Mouse (Mus musculus): ENCODE measurements around the gene Iqsec1. TPM values are rescaled to one million over a fixed set of nuclear protein-coding genes. Genes with fewer than 3 reads are reported as not detected.
"Not testable (repeated sequence)": the region's sequence is repeated elsewhere in the genome, so short reads cannot be mapped to it uniquely, and the experiment has no call there.

Iqsec1 gene
- polyA plus RNA-seq, 1 experiment = 80.0 TPM

DNA sequence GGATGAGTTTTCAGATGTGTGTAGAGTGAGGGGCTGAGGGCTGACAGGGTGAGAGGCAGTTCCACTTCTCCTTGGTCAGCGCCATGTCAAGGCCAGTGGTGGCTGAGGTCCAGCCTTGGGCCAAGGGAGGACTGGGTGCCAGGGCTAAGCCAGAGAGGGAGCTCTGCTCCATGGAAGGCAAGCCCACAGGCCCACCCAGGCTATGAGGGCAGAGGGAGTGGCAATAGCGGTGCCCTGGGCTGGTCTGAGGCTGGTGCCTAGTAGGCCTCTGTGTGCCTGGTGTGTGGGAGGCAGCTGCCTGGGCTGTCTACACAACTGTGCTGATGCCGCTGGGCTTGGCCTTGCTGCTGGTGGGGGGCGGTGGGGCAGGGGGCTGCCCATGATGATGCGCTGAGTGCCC lies 326.3 kb downstream of the Iqsec1 start:
- no peak for DNase-seq (ENCODE audit: low read depth)

GRCm38 (mm10) chr6:90661029-90661399 lies 327.5 kb downstream of the Iqsec1 start:
- DNase-seq (ENCODE audit: low read depth) = no peak

DNA sequence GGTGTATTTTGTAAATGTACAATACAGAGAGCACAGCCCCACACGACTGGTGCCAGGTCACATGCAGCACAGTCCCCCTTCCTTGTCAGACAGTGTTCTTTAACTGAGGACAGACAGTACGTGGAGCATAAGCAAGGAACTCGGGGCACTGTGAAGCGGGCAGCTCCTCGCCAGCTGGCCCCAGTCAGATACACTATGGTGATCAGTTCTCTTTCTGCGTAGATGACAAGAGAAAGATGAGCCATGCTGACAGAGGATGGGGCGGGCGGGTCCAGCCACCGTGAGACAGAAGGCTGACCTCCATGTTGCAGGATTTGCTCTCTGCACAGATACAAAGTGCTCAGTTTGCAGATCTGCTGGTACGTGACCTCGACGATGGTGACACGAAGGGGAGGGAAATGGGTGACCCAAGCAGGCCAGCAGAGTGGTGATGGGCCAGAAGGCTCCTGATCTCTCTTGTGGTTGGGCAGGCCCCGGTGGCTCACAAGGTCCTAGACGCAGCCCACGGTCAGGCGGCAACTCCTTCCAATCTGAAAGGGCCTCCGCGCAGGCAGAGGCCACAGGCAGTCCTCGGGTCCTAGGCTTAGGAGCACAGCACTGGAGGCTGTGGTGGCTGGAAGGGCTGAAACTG lies 328.0 kb downstream of the Iqsec1 start:
- DNase-seq (ENCODE audit: low read depth) = no peak

DNA sequence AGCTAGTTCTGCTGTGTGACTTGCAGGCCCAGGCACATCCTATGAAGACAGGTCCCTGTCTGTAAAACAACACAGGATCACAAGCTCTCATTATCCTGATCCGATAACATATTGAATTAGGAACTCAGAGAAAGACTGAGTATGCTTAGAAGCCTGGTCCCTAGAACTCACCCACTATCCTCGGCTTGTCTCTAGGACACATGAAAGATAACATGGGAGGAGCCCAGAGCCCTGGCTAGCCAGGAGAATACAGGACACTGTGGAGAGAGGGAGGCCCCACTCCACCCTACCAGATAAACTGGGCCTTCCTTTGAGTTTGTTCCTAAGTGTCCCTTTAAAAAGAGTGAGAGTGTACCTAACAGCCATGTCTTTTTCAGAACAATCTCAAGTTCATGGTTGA lies 328.6 kb downstream of the Iqsec1 start:
- DNase-seq (ENCODE audit: low read depth) = no peak

DNA sequence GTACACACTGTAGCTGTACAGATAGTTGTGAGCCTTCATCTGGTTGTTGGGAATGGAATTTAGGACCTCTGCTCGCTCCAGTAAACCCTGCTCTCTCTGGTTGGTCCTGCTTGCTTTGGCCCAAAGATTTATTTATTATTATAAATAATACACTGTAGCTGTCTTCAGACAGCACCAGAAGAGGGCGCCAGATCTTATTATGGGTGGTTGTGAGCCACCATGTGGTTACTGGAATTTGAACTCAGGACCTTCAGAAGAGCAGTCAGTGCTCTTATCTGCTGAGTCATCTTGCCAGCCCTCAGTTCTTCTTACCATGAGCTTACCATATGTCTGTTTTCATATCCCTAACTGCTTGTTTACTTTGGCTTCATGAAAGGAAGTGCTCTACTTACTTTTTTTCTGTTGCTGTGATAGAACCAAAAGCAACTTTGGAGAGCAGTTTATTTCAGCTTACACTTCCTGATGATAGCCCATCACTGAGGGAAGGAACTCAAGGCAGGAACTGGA lies 332.1 kb downstream of the Iqsec1 start:
- DNase-seq (ENCODE audit: low read depth) = not testable (repeated sequence)

DNA sequence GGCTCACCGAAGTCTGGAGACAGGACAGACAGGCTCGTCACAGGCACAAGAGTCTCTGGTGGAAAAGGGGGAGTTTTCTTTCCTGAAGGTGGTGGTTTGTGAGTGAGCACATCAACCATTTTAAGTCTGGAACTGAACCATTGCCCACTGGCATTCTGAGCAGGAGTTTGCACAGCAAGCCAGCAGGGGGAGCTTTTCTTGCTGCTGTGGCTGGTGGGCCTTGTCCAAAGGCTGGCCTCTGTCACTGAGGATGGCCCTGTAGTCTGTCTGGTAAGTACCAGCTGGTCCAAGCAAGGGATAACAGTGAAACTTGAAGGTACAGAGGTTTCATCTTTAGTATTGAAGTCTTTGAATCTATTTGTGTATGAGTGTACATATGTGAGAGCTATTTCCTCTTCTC lies 334.7 kb downstream of the Iqsec1 start:
- DNase-seq (ENCODE audit: low read depth) = no peak

DNA sequence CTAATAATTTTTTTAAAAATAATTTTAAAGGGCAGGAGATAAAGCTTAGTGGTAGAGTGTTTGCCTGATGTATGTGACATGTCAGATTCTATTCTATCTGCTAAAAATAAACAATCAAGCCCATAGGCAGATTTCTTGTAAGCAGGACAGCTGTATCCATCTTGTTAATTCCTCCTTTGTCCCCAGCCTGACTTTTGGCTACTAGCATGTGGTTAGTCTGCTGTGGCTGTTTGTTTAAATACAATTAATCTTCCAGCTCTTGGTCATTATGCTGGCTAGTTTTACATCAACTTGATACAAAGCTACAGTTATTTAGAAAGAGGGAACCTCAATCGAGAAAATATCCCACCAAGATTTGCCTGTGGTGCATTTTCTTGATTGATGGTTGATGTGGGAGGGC lies 337.9 kb downstream of the Iqsec1 start:
- no peak for DNase-seq (ENCODE audit: low read depth)

- DNase-seq (ENCODE audit: low read depth) = no peak
Measured at GRCm38 (mm10) chr6:90649279-90649678, 339.2 kb downstream of the Iqsec1 start.

- no peak for DNase-seq (ENCODE audit: low read depth)
Measured at GRCm38 (mm10) chr6:90648391-90648790, 340.1 kb downstream of the Iqsec1 start.

DNA sequence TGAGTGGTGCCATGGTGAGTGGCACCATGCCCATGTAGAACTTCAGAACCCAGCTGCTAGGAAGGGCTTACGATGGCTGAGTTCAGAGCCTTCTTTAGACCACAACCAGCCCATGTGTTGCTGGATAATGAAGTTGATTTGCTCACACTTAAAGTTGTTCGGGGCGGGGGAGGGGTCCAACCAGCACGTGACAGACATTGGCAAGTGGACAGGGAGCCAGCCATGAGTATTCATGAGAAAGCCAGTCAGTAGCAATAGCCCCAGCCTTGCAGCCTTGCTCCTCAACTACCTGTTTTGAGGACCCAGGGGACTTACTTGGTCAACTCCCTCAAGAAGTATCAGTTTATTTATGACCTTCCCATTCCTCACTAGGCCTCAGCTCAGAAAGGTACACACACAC lies 343.5 kb downstream of the Iqsec1 start:
- no peak for DNase-seq (ENCODE audit: low read depth)

- DNase-seq (ENCODE audit: low read depth) = no peak
Measured at GRCm38 (mm10) chr6:90643057-90643456, 345.4 kb downstream of the Iqsec1 start.

GRCm38 (mm10) chr6:90635611-90636010 lies 352.9 kb downstream of the Iqsec1 start:
- no peak for DNase-seq (ENCODE audit: low read depth)

GRCm38 (mm10) chr6:90635081-90635480 lies 353.4 kb downstream of the Iqsec1 start:
- DNase-seq (ENCODE audit: low read depth) = no peak

GRCm38 (mm10) chr6:90632526-90632925 lies 356.0 kb downstream of the Iqsec1 start:
- not testable (repeated sequence) for DNase-seq (ENCODE audit: low read depth)

- DNase-seq (ENCODE audit: low read depth) = no peak
Measured at GRCm38 (mm10) chr6:90630427-90630826, 358.1 kb downstream of the Iqsec1 start.

DNA sequence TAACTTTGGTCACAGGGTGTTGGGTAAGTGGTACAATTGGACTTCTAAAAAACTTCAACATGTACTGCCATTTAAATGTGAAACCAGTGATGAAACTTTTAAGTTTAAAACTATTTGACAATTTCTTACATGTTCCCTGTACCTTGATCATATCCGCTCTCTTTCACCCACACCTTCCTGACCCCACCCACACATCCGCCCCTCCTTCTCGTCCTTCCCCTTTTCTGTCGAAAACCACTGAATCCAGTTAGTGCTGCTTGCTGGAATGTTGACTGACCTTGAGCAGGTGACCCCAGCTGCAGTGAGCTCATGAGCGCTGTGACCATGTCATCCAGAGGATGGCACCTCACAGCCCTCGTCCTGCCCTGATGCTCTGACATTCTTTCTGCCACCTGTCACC lies 359.0 kb downstream of the Iqsec1 start:
- no peak for DNase-seq (ENCODE audit: low read depth)

- no peak for DNase-seq (ENCODE audit: low read depth)
Measured at GRCm38 (mm10) chr6:90627556-90627955, 360.9 kb downstream of the Iqsec1 start.

DNA sequence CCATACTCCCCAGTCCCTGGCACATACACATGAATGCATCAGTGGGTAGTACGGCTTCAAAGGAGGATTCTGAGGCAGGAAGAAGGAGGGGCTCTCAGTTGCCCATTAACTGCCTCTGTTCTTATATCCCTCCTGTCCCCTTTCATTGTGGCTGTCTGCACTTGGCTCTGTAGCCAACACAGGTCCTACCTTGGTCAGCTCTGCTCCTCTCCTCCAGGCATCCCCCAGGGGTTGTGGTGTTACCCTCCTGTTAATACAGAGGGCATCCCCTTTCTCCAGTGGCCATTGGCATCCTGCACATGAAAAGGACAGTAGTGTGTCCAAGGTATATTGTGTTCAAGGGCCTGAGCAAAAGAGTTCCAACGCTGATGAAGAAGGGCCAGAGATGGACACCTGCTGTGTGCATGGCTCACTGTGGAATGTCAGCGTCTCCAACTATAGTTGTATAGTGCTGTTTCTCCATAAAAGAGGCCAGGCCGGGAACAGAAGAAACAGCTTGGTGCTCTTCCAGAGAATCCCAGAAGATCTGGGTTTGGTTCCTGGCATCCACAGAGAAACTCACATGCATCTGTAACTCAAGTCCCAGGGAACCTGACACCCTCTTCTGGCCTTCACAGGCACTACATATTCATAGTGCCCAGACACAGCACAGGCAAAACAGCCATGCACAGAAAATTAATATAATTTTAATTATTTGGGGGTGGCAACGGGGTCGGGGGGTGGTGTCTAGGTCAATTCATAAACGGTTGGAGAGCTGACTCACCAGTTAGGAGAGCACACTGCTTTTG lies 363.1 kb downstream of the Iqsec1 start:
- no peak for DNase-seq (ENCODE audit: low read depth)

DNA sequence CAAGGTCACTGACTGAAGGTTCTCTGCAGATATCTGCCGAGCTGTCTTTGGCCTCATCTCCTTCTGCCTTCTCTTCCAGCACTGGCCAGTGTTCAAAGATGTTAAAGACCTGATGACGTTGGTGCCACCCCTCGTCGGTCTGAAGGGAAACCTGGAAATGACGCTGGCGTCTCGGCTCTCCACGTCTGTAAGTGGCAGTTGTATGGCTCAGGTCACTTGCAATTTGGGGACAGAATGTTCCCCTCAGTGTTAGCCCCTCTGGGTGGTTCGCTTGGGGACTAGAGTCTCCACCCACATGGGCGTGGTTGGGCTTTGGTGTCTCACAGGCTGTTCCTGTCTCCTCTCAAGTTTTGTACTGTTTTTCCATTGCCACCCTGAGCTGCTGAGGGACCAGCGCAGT lies 363.8 kb downstream of the Iqsec1 start:
- no peak for DNase-seq (ENCODE audit: low read depth)

GRCm38 (mm10) chr6:90624184-90624583 lies 364.3 kb downstream of the Iqsec1 start:
- no peak for DNase-seq (ENCODE audit: low read depth)

DNA sequence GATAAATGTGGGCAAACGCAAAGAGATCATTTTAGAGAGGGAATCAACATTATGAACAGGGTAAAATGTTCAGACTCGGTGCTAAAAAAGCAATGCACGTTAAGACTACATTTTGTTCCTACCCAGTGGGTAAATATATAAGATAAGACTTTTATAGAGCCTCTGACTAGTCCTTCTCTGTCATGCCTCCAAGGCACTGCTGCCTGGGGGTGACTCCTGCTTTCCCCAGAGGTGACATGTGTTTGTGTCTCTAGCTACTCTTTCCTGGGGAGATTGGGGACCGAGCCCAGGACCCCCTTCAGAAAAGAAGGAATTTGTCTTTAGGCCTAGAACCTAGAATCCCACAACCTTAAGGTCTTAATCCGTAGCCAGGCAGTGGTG lies 365.0 kb downstream of the Iqsec1 start:
- no peak for DNase-seq (ENCODE audit: low read depth)

DNA sequence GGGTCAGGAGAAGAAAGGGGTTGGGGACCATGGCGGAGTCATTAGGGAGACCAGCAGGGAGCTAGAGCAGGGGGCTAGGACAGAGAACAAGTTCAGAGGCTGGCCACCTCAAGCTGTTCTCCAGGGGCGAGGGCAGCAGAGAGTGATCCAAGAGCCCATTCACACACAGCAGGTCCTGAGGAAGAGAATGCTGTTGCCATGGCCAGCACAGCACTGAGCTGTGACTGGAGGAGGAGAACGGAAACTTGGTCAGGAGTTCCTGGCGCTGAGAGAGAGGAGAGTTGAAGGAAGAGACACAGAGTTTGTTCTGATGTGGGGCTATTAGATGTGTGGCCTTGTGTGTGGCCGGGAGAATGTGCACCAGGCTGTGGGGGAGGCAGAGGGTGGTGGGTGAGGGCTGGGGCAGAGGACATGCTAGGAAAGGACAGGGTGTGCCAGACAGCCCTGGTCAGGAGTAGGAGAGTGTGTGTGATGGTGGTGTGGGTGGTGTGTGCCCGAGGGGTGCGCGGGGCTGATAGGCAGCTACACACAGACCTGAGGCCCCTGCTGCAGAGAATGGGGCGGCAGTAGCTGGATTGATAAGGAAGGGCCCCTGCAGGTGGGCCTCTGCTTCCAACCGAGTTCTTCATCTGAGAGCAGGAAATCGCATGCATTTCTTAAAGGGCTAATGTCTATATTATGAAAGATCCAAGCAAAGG lies 365.6 kb downstream of the Iqsec1 start:
- DNase-seq (ENCODE audit: low read depth) = no peak

GRCm38 (mm10) chr6:90621584-90621890 lies 366.9 kb downstream of the Iqsec1 start:
- no peak for DNase-seq (ENCODE audit: low read depth)
